Mouse (Mus musculus) ES-CJ7 (cell line): ENCODE measurements around the gene Tmem232.
"Not testable (repeated sequence)": the region's sequence is repeated elsewhere in the genome, so short reads cannot be mapped to it uniquely, and the experiment has no call there.

ENCODE experiments used
- DNase-seq: peaks from one replicate; pipeline ENCODE4 v3.0.0; 2011; ENCODE audit warnings: low read depth, low spot score

Gene Tmem232

GRCm38 (mm10) chr17:65532381-65532780 is 8.2 kb downstream of the Tmem232 start:
- DNase-seq = not testable (repeated sequence)

GRCm38 (mm10) chr17:65527529-65527928 is 13.1 kb downstream of the Tmem232 start:
- DNase-seq = no peak

- DNase-seq = no peak
Observed at GRCm38 (mm10) chr17:65513517-65513916, 27.1 kb downstream of the Tmem232 start.

GRCm38 (mm10) chr17:65484654-65485053 is 55.9 kb downstream of the Tmem232 start:
- DNase-seq = no peak

- no peak for DNase-seq
Observed at GRCm38 (mm10) chr17:65476747-65477146, 63.8 kb downstream of the Tmem232 start.

GRCm38 (mm10) chr17:65450818-65451217 is 89.8 kb downstream of the Tmem232 start:
- DNase-seq = no peak

- DNase-seq = peak; percentile 23
Observed at GRCm38 (mm10) chr17:65437906-65438305, 102.7 kb downstream of the Tmem232 start.

- DNase-seq = no peak
Observed at GRCm38 (mm10) chr17:65419124-65419523, 121.5 kb downstream of the Tmem232 start.

- DNase-seq = no peak
Observed at GRCm38 (mm10) chr17:65405309-65405708, 135.3 kb downstream of the Tmem232 start.

- DNase-seq = no peak
Observed at GRCm38 (mm10) chr17:65400914-65401313, 139.7 kb downstream of the Tmem232 start.

- no peak for DNase-seq
Observed at GRCm38 (mm10) chr17:65384411-65384962, 156.1 kb downstream of the Tmem232 start.

GRCm38 (mm10) chr17:65370034-65370780 is 170.4 kb downstream of the Tmem232 start:
- DNase-seq = peak; percentile 32

- DNase-seq = no peak
Observed at GRCm38 (mm10) chr17:65365535-65366254, 174.9 kb downstream of the Tmem232 start.

GRCm38 (mm10) chr17:65351836-65352235 is 188.7 kb downstream of the Tmem232 start:
- no peak for DNase-seq

GRCm38 (mm10) chr17:65340016-65340415 is 200.6 kb downstream of the Tmem232 start:
- DNase-seq = no peak

- DNase-seq = peak; percentile 52
Observed at GRCm38 (mm10) chr17:65330759-65331158, 209.8 kb downstream of the Tmem232 start.

- DNase-seq = peak; percentile 68
Observed at GRCm38 (mm10) chr17:65325249-65325648, 215.3 kb downstream of the Tmem232 start.

- no peak for DNase-seq
Observed at GRCm38 (mm10) chr17:65320623-65321022, 220.0 kb downstream of the Tmem232 start.

- no peak for DNase-seq
Observed at GRCm38 (mm10) chr17:65299946-65300345, 240.6 kb downstream of the Tmem232 start.

GRCm38 (mm10) chr17:65297831-65298230 is 242.8 kb downstream of the Tmem232 start:
- DNase-seq = no peak

- peak; percentile 51 for DNase-seq
Observed at GRCm38 (mm10) chr17:65252160-65252559, 288.4 kb downstream of the Tmem232 start.

- no peak for DNase-seq
Observed at GRCm38 (mm10) chr17:65250261-65250660, 290.3 kb downstream of the Tmem232 start.

GRCm38 (mm10) chr17:65243716-65244115 is 296.9 kb downstream of the Tmem232 start:
- no peak for DNase-seq
